Mouse (Mus musculus): ENCODE data around the gene Suv39h1. TPM values are rescaled to one million over a fixed set of nuclear protein-coding genes. Genes with fewer than 3 reads are reported as not detected.
"Not testable (repeated sequence)": the region's sequence is repeated elsewhere in the genome, so short reads cannot be mapped to it uniquely, and the experiment has no call there.

The Suv39h1 gene
- 10 to 100 TPM; 16.0 to 31.0 TPM for polyA plus RNA-seq (2017; shearing (Covaris generic))

GRCm38 (mm10) chrX:8074430-8075014 lies at the start of gene Suv39h1:
Gene Suv39h1, minus strand, starts transcription at chrX:8074760.
- ATAC-seq, result peak; percentile 94

GRCm38 (mm10) chrX:8123821-8124470 lies 49.4 kb upstream of the Suv39h1 start:
- ATAC-seq, result no peak

DNA sequence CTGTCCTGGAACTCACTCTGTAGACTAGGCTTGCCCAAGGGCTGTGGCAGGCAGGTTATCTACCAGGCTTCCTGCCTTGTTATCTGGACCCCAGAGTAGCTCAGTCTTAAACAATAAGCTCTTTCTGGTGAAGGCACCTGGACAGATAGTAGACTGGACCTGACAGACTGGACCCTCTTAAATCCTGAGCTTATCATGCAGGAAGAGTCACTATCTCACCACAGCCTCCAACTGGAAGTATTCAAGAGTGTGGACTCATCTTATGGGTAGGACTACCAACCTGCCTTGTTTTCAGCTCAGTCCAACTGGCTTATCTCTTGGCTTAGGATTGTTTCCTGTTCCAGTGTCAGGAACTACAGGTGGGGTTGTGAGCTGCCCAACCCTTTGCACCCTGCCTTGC lies 42.7 kb upstream of the Suv39h1 start:
- no peak for ATAC-seq

- ATAC-seq, result peak; percentile 65
Measured at GRCm38 (mm10) chrX:8115275-8115674, 40.7 kb upstream of the Suv39h1 start.

DNA sequence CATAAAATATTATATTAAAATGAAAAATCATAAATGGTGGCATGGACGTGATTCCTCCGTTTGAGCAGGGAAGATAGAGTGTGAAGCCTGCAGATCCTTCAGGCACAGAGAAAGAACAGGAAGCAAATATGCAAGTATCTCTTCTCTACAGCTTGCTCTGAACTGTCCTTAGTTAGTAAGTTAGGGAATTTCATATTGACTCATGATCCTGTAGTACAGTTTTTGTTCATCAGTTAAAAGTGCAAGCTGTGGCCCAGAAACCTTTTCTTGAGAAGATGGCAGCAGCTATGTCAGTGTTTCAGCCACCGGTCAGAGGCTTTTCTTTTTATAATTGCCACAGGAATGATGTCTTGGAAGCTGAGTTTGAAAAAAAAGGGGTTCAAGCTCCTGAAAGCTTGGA lies 30.5 kb upstream of the Suv39h1 start:
- no peak for ATAC-seq

DNA sequence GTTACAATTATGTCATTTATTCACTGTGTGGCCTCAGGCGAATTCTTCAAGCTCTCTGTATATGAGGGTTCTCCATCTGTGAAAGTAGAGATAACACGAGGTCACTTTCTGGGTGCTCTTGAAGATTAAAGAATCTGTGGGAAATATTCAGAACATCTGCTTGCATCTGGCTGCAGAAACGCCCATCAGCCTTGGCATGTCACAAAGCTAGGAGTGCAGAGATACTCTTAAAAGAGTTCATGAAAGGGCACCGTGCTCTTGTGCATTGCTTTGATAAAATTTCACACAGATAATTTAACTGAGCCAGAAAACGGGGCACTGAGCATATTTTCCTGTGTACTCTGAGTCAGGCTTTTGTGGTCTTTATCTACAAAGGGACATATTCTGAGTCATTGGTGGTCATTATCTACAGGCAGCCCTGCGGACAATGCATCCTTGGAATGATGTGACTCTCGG lies 27.7 kb upstream of the Suv39h1 start:
- ATAC-seq, result no peak

DNA sequence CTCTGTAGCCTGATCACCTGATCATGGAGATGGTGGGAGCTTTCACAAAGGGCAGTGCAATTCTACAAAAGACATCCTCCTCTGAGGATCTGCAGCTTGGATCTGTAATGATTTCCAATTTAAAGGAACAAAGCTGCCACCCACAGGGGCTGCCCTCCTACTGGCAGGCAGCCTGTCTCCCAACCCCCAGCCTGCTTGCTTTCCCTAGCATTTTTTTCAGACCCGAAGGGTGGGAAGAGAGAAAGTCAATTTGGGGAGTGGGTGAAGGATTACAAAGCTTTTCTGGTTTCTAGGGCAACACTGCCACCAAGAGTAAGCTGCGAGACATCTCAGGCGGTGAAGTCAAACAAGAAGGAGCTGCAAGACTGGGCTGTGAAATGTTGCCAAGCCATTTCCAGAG lies 26.5 kb upstream of the Suv39h1 start:
- ATAC-seq, result no peak

DNA sequence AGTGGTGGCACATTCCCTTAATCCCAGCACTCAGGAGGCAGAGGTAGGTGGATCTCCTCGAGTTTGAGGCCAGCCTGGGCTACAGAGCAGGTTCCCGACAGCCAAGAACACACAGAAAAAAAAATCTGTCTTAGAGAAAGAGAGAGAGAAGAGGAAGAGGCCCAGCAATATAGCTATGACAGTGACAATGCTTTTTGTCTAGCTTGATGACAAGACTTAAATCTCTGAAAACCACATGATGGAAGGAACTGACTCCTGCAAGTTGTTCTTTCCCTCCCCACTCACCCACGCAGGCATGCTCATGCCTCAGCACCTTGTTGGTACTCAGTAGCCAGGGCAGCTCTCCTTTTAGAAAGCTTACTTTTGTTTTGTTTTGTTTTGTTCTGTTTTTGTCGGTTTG lies 24.9 kb upstream of the Suv39h1 start:
- ATAC-seq, result no peak

DNA sequence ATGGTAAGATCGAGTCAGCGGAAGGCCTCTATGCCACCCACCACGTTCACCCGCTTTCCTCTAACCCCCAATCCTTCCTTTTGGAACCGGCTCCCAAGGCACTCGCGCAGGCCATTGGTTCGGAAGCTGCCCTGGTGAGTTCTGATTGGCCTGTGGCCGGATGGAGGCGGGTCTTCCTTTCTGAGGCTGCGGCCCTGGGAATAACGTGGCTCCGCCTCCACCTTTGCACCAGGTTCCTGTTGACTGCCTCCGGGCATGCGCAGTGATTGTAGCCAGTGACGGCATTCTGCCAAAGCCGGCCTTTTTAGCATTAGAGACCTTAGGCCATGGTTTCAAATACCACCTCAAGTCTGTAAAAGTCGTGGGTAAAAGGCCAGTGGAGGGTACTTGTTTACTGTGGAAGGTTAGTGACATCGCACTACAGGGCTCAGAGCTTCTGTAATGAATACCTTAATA lies 22.3 kb upstream of the Suv39h1 start:
- peak; percentile 94 for ATAC-seq

DNA sequence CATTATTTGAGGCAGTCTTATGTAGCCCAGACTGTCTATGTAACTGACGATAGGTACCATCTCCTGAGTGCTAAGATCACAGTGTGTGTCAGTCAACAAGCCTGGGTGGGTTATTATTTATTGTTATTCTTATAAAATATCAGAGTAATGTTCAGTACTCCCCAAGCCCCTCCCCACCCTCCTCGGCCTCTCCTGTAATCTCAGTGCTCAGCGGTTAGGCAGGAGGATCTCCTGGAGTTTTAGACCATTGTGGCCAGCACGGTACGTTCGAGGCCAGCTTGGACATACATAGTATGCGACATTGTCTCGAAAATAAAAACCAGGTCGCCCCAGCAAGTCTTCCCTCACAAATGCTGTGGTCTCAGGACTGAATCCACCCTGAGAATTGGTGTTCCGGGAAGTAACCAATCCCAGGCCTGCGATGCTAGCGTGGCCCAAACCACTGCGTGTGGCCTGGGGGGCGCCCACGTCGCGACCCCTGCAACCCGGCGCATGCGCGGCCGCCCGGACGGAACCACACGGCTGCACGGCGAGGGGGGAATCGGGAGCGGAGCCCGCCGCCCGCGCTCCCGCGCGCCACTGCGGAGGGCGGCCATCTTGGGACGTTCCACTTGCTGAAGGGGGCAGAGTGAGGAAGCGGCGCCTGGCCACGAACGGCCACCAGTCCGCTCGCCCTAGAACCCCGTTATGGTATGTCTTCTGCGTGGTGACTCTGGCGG lies 21.7 kb upstream of the Suv39h1 start:
- ATAC-seq, result peak; percentile 81

DNA sequence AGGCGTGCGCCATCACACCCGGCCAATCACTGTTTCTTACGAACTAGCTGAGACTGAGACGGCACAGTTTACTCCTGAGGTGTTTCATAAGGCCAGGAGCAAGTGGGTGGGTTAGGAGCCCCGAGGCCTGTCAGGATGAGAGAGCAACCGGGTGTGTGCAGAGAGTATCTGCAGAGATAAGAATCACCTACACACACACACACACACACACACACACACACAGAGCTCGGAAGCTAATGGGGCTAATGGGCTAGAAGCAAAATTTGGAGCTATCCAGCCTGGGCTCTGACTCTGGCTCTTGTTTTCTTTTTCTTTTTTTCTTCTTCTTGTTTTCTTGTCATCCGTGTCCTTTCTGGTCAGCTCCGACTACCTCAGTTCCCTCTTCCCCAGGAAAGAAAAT lies 21.0 kb upstream of the Suv39h1 start:
- ATAC-seq, result no peak

DNA sequence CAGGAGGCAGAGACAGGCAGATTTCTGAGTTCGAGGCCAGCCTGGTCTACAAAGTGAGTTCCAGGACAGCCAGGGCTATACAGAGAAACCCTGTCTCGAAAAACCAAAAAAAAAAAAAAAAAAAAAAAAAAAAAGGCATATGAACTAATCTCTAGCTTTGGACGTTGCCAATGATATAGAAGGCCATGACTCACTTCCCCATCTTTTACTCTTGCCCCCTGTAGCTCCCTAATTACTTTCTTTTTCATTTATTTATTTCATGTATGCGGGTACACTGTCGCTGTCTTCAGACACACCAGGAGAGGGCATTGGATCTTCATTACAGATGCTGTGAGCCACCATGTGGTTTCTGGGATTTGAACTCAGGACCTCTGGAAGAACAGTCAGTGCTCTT lies 16.4 kb upstream of the Suv39h1 start:
- ATAC-seq, result not testable (repeated sequence)

DNA sequence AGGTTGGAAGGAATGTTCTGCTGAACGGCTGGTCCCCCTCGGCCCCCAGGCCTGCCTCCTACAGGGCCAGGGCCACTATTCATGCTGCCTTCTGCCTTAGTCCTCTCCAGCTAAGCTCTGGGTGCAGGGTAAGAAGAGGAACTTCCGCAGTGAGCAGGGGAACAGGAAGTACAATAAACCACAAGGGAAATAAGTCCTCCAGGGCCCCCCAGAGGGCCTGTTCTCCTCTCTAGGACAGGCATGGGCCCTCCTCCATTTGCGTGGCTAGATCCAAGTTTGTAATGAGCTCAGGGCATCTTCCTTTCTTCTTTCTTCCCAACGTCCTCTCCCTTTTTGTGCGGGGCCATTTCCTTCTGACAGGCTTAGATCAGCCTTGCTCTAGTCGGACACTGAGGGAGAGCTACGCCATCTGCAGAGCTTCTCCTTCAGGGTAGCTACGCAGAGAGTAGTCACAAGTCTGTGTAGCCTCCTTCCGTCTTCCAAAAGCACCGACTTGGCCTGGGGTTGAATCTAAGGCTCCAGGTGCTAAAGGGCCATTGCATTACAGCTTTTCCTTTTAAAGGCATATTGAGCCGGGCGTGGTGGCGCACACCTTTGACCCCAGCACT lies 15.9 kb upstream of the Suv39h1 start, which contains the start of gene Was:
Was (minus strand) TSS at position 153 of the 608 bp plus-strand sequence.
- ATAC-seq, result peak; percentile 99

- no peak for ATAC-seq
Measured at GRCm38 (mm10) chrX:8089746-8090145, 15.2 kb upstream of the Suv39h1 start.

DNA sequence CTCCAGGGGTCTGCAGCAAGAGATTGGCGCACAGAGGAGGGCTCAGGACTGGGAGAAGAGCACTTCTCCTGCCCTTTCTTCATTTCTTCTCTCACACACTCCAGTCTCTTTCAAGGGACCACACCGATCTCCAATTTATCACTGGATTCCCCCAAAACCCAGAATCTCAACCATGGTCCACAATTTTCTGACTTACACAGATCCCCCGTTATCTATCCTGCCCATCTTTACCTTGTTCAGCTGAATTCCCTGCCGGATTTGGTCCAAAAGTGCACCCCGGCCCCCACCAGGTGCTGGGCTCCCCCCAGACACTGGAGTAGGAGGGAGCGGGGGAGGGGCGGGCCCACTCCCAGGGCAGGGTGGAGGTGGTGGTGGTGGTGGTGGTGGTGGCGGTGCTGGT lies 11.1 kb upstream of the Suv39h1 start:
- no peak for ATAC-seq

- ATAC-seq, result no peak
Measured at GRCm38 (mm10) chrX:8084771-8085259, 10.3 kb upstream of the Suv39h1 start.

DNA sequence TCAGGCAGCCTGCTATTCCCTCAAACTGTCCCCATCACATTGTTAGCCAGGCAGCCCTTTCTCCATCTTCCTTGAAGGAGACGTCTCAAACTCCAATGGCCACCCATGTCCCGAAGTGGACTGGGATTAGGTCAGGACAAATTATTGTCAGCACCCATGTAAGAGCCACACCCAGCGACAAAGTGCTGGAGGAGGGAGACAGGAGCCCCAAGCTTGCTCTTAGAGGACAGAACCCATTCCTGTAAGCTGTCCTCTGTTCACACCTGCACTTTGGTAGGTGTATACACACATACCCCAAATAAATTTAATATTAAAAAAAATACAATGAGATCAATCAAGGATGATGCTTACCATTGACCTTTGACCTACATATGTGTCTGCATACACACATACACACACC lies 544 bp upstream of the Suv39h1 start:
- ATAC-seq, result no peak

GRCm38 (mm10) chrX:8073881-8074429 lies 605 bp downstream of the Suv39h1 start:
- peak; percentile 10 for ATAC-seq

DNA sequence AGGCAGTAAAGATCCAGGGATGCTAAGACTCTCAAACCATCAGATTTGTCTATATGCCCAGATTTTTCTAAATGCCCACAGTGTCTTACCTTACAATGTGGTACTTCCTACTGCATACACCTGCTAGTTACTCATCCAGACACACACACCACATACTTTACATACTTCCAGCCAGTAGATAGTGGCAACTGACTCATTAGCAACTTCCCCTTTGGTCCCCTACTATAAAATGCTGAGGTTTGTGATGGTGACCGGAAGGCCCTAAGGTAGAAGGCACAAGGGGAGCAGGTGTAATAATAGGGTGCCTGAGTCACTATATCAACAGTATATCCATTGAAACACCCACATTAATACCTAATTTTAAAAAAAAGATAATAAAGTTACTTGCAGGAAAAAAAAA lies 5.4 kb downstream of the Suv39h1 start:
- ATAC-seq, result no peak

GRCm38 (mm10) chrX:8051044-8051781 lies 23.3 kb downstream of the Suv39h1 start:
- not testable (repeated sequence) for ATAC-seq

GRCm38 (mm10) chrX:8033009-8033408 lies 41.6 kb downstream of the Suv39h1 start:
- ATAC-seq, result no peak

- no peak for ATAC-seq
Measured at GRCm38 (mm10) chrX:8026811-8027210, 47.7 kb downstream of the Suv39h1 start.
